Mouse (Mus musculus): ENCODE measurements around the gene Crygd.

Crygd gene

DNA sequence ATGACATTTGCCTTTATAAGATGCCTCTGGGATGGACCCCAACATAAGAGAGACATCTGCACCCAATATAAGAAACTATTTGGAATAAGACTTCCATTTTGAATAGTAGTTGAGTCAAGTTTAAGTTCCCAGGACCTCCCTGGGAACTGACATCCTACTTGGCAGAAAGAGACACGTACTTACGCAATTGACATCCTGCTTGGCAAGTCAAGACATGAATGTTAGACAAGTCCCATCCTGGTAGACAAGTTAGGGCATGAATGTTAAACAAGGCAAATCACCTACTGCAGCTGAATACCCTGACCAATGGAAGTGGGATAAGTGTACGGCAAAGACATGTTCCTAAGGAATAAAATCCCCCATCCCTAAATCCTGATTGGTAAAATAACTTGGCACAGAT, 21.4 kb downstream of the Crygd start:
- DNase-seq, result no peak

DNA sequence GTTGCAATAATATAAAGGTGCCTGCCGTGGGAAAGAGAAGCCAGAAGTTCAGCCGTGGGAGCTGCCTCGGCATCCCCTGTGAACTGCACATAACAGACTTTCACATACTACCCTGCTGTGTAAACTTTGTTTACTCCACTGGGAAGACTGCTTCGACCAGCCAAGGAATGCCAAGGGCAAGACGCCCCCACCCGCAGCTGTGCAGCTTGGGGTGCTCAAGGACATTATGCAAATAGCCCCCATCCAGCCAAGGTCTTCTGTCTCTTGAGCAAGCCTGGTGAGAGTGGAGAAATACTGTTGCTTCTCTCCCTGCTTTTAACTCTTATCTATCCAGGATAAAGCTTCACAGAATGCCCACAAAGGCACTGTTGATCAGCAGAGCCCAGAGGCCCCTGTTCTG, 22.4 kb downstream of the Crygd start:
- DNase-seq, result peak in 1 of 2 experiments; percentile 11

DNA sequence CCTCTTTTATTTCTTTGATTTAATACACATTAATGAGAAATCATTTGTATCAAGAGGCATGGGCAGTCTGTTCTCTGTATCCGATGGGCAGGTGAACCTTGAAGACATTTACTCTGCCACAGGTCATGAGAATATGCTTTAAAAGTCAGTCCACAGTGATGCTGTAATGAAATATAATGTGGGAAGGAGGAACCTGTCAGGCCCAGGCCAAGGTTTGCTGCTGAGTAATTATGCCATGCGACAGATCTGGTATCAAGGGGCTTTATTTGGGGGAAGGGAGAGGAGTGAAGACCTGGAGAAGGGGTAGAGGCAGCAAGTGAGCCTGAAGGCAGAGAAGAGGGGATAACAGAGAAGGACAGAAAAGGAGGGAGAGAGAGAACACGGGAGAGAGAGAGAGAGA, 23.6 kb downstream of the Crygd start:
- no peak for DNase-seq

DNA sequence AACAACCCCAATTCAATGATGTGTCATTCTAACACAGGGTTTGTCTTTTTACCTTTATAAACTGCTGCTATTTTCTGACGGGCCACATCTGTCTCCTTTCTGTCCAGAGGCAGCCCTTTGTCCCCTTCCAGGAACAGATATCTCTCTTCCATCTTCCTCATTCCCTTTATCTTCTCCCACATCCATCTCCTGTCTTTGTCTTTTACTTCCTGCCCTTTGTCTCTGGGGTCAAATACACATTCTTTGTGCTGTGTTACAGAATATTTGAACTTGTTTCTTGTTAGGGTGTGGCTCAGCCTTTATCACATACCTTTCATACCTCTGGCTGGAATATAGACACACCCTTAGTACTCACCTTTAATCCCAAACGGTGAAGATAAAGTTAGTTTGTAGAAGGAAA, 25.7 kb downstream of the Crygd start:
- DNase-seq, result no peak

DNA sequence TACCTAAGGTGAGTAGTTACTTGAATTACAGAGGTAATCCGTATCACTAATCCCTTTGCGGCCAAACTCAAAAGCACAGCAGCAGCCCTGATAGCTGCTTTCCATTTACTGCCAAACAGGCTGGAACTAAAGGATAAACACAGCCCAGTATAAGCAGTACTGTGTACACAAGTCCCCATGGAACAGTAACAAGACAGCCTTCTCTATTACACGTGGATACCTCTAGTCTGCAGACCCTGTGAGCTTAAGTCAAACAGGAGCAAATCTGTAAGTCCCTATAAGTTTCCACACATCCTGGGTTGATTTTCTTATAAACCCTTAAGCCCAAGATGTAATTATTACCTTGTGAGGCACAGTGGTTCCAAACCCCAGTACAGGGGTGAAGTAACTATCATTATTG, 27.7 kb downstream of the Crygd start:
- no peak for DNase-seq

DNA sequence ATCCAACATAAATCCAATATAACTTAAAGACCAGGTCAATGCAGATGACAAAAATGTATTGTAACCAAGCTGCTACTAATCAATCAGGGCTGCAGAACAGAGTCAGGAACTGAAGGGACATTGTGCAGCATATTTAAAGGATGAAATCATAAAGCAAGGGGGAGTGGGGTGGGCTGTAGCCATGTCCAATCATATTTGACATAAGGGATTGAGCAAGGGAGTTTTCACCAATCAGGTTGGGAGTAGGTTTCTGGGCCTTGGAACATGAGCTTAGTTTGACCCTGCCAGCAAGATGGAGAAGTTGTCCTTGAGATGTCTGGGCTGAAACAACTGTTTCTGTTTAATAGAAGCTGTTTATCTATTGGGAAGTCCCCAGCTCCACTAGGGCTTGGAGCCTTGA, 30.6 kb downstream of the Crygd start, which contains the start of gene Akr1cl:
Akr1cl (minus strand) TSS at position 119 of the 400 bp plus-strand sequence.
- no peak for DNase-seq

DNA sequence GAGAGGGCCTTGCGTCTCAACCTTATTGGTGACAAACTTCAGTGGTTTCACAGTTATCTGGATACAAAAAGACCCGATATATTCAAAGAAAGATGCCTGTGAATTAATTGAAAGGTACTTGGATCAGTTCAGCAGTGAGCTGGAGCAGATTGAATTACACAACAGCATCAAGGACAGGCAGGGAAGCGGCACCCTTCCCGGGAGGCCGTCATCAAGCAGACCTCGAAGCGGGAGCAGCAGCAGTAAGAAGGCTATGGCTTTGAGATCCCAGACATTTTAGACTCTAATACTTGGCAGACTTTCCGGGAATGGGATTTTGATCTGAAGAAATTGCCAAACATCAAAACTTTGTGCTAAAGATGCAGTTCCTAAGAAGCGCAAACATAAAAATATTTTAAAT, 35.0 kb downstream of the Crygd start:
- no peak for DNase-seq

DNA sequence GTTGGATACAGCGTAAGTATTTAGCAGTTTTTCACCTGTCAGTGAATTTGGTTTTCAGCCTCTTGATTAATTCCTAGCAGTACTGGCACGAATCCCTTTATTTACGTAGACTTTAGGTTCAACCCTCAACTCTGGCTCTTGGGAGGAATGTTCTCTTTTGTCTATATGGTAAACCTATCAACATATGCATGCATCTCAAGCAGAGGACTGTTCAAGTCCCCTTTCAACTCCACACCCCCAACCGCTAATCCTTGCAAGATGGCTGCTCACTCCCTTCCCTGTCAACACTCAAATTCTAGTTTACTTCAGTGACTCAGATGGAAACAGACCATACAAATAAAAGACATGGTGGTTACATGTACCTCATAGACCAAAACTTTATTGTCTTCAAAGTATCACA, 50.5 kb downstream of the Crygd start:
- no peak for DNase-seq
